Mouse (Mus musculus) cerebellum, postnatal 36 days (tissue): ENCODE measurements around the gene Dcaf12l2.

Experiments
- DNase-seq, 2 experiments: peaks; one replicate each; pipeline ENCODE4 v3.0.0; 2021 to 2022; ENCODE audit warnings: mixed read lengths in 2 of 2

Dcaf12l2 gene

DNA sequence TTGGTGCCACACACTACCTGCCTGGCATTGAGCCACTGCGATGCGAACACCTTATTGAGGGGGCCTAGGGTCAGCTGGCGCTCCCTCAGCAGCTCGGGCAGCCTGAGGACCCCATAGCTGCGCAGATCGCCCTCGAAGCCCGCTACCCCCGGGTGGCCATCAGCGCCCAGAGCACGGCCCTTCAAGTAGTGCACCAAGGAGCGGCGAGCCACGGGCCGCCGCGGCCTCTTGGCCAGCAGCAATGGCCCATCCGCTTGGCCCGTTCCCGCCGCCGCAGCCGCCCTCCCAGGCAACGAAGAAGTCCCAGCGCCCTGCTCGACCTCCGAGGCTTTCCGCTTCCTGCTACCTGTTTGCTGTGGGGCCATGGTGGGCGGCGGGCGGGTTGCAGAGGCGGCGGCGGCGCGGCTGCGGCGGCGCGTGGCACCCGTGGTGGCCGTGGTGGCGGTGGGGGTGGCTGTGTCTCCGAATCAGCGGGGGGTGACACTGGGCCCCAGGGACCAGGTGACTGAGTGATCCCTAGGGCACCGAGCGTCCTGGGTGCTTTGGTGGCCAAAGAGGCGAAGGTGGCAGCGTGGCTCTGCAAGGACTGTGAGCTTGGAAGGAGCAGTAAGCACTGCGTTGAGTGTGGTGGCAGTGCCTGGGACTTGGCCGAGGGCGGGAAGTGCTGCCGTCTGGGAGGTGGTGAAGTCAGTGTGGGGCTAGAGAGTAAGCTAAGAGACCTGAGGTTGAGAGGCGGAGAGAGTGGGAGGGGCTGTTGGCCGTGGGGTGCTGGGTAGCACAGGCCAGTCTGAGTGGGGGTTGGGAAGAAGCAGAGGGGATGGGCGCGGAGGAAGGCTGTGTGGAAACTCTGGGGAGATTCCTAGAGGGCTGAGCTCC lies at the start of gene Dcaf12l2:
TSS of gene Dcaf12l2 (minus strand) at position 697 of the 876 bp plus-strand sequence.
- peak; percentile 5 to 11 for DNase-seq

DNA sequence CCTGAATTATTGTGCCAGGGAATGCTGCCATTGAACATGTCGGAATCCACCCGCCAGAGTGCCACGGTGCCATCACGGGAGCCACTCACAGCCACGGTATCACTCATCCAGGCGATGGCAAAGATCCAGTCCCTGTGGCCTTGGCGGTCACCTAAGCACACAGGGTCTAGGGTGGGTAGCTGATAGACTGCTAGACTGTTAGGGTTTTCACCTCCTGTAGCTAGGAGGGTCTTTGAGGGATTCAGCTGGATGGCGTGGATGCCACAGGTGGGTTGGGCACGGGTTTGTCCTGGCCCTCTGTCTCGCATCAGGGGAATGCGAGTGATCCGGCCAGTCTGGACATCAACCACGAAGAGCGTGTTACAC lies 879 bp downstream of the Dcaf12l2 start:
- no peak for DNase-seq
